13 mouse cellular contexts compared by ENCODE assay signal in genomic region chr1:190190231-190190965, GRCm38 (mm10). TPM values are rescaled to one million over a fixed set of nuclear protein-coding genes. Genes with fewer than 3 reads are reported as not detected.
DNase-seq lines count a peak whose midpoint lies in the region; ATAC-seq and TF ChIP-seq lines count a peak whose summit lies in the region.
"Had no signal": no experiment of that assay in that cellular context is flagged by ENCODE, and none has a peak within 500 bp of the region (broad histone marks: within the 10 kb centered on the region; RNA-seq: fewer than 3 reads in every experiment).

No protein-coding gene starts in this region.

- H3K4me1 ChIP-seq in heart, embryonic 13.5 days, result peaks cover 43% of the 10 kb centered on the region
- H3K4me1 ChIP-seq in lung, embryonic 14.5 days (ENCODE audit: insufficient read depth), result no peaks in the 10 kb centered on the region; the same call in 1 of the 2 replicates
- peaks cover 26% of the 10 kb centered on the region for H3K4me1 ChIP-seq in forebrain, embryonic 13.5 days
- H3K4me1 ChIP-seq in midbrain, postnatal 0 days (ENCODE audit: insufficient read depth, low read length), result no peaks in the 10 kb centered on the region

- no peaks in the 10 kb centered on the region for H3K36me3 ChIP-seq in heart, embryonic 13.5 days
- H3K36me3 ChIP-seq in lung, embryonic 14.5 days (ENCODE audit: insufficient read depth), result no peaks in the 10 kb centered on the region
- no peaks in the 10 kb centered on the region for H3K36me3 ChIP-seq in forebrain, embryonic 13.5 days (ENCODE audit: poor library complexity, severe bottlenecking)
- H3K36me3 ChIP-seq in midbrain, postnatal 0 days (ENCODE audit: insufficient read depth, low read length), result no peaks in the 10 kb centered on the region

- no peaks in the 10 kb centered on the region for H3K27me3 ChIP-seq in heart, embryonic 13.5 days (replicated peaks)
- H3K27me3 ChIP-seq in lung, embryonic 14.5 days (ENCODE audit: insufficient read depth, low read length), result peaks cover 3% of the 10 kb centered on the region; the same call in 1 of the 2 replicates
- H3K27me3 ChIP-seq in forebrain, embryonic 13.5 days, result peaks cover 60% of the 10 kb centered on the region
- H3K27me3 ChIP-seq in midbrain, postnatal 0 days (ENCODE audit: insufficient read depth, low read length), result no peaks in the 10 kb centered on the region

- no peak overlapping the region for H3K9ac ChIP-seq in heart, embryonic 13.5 days
- H3K9ac ChIP-seq in lung, embryonic 14.5 days, result no peak overlapping the region
- H3K9ac ChIP-seq in forebrain, embryonic 13.5 days, result no peak overlapping the region
- H3K9ac ChIP-seq in midbrain, postnatal 0 days (replicated peaks; ENCODE audit: low read length, poor library complexity, severe bottlenecking), result no peak overlapping the region

- no peaks in the 10 kb centered on the region for H3K9me3 ChIP-seq in heart, embryonic 13.5 days
- H3K9me3 ChIP-seq in lung, embryonic 14.5 days (ENCODE audit: low read depth, low read length), result no peaks in the 10 kb centered on the region
- no peaks in the 10 kb centered on the region for H3K9me3 ChIP-seq in forebrain, embryonic 13.5 days (replicated peaks)
- H3K9me3 ChIP-seq in midbrain, postnatal 0 days (ENCODE audit: low read length), result no peaks in the 10 kb centered on the region

- WGBS in heart, embryonic 13.5 days, result 37% methylated on average over 10 of the region's 10 CpGs
- 19% methylated on average over 10 of the region's 10 CpGs for WGBS in lung, embryonic 14.5 days
- WGBS in forebrain, embryonic 13.5 days, result 2% methylated on average over 10 of the region's 10 CpGs
- WGBS in midbrain, postnatal 0 days, result 25% methylated on average over 10 of the region's 10 CpGs

- H3K4me3 ChIP-seq in heart, embryonic 13.5 days, result no peak overlapping the region
- H3K4me3 ChIP-seq in lung, embryonic 14.5 days (ENCODE audit: low read depth, low read length), result no peak overlapping the region
- no peak overlapping the region for H3K4me3 ChIP-seq in forebrain, embryonic 13.5 days
- no peak overlapping the region for H3K4me3 ChIP-seq in midbrain, postnatal 0 days (ENCODE audit: low read depth, low read length)

- H3K27ac ChIP-seq in heart, embryonic 13.5 days (replicated peaks), result peak overlapping the region; percentile 76
- no peak overlapping the region for H3K27ac ChIP-seq in lung, embryonic 14.5 days (ENCODE audit: low read depth)
- no peak overlapping the region for H3K27ac ChIP-seq in forebrain, embryonic 13.5 days
- H3K27ac ChIP-seq in midbrain, postnatal 0 days (ENCODE audit: low read depth, low read length), result no peak overlapping the region
- H3K27ac ChIP-seq: stomach, postnatal 0 days had no signal

- DNase-seq in heart, postnatal 25 days (ENCODE audit: low spot score), result no peak
- peak; percentile 83 for DNase-seq in lung, embryonic 14.5 days
- DNase-seq in lung, postnatal 25 days (ENCODE audit: low spot score), result no peak
- DNase-seq in midbrain, postnatal 0 days (ENCODE audit: low spot score), result peak; percentile 58
- DNase-seq in layer of hippocampus, adult 11-12 months (ENCODE audit: low spot score), result no peak
- no peak for DNase-seq in frontal cortex, postnatal 14 days (ENCODE audit: low spot score in 2 of 2)
- DNase-seq: cerebellum, adult 9-11 months; liver; lung, postnatal 14 days had no signal

- TF ChIP-seq CTCF in lung, embryonic 14.5 days (IDR thresholded peaks at IDR 0.05; ENCODE audit: low read depth), result no peak
- TF ChIP-seq CTCF in midbrain, postnatal 0 days (IDR thresholded peaks at IDR 0.05), result no peak

- no peak for ATAC-seq in heart, embryonic 13.5 days (ENCODE audit: extremely low read depth, insufficient number of reproducible peaks, low FRiP score, low TSS enrichment)
- no peak for ATAC-seq in lung, embryonic 14.5 days (ENCODE audit: insufficient read depth)
- ATAC-seq in forebrain, embryonic 13.5 days, result peak; percentile 88; the same call in 1 of the 2 replicates
- no peak for ATAC-seq in midbrain, postnatal 0 days (ENCODE audit: low FRiP score)

- intact Hi-C loops in heart, postnatal 25 days (cut with DNase I), result no loop called here

- H3K4me2 ChIP-seq in heart, embryonic 13.5 days, result no peak overlapping the region
- no peak overlapping the region for H3K4me2 ChIP-seq in lung, embryonic 14.5 days
- H3K4me2 ChIP-seq in forebrain, embryonic 13.5 days, result peak overlapping the region; percentile 2; the same call in 1 of the 2 replicates
- H3K4me2 ChIP-seq in midbrain, postnatal 0 days (ENCODE audit: low read depth, low read length, poor library complexity, severe bottlenecking), result no peak overlapping the region

RNA-seq across cellular contexts. Expression of gene Prox1, which starts 19.9 kb away (rescaled TPM):
- polyA plus RNA-seq in heart, embryonic 13.5 days (2015; fragmentation: Nextera tagmentation; extraction: Ambion mirVana), result 16.0 and 17.5 TPM in 2 replicates
- total RNA-seq in heart, postnatal 25 days (2021), result 10 to 100 TPM; 48.8 to 48.9 TPM
- polyA plus RNA-seq in lung, embryonic 14.5 days (2014; fragmentation: Nextera tagmentation; extraction: Ambion mirVana), result 2.0 and 2.4 TPM in 2 replicates
- polyA plus RNA-seq in forebrain, embryonic 13.5 days (2015; fragmentation: Nextera tagmentation; extraction: Ambion mirVana), result 10.9 and 12.1 TPM in 2 replicates
- total RNA-seq in midbrain, postnatal 0 days (2014; rRNA removed), result 11.1 and 16.0 TPM in 2 replicates
- polyA plus RNA-seq in midbrain, postnatal 0 days (2015; fragmentation: Nextera tagmentation; extraction: Ambion mirVana), result 6.0 and 11.9 TPM in 2 replicates
- total RNA-seq: hematopoietic stem cell, adult 5-6 weeks had no signal

Comparison
In these comparisons a context has a peak if more than half of its experiments do, and no peak if none do; other contexts are left out.
1. DNase-seq: peak in lung, embryonic 14.5 days (single experiment) and midbrain, postnatal 0 days (single experiment); none in heart, postnatal 25 days (single experiment), lung, postnatal 25 days (single experiment), layer of hippocampus, adult 11-12 months (single experiment) and frontal cortex, postnatal 14 days (0 of 2).